ENCODE assay signal across 25 mouse cellular contexts in the genomic region with DNA sequence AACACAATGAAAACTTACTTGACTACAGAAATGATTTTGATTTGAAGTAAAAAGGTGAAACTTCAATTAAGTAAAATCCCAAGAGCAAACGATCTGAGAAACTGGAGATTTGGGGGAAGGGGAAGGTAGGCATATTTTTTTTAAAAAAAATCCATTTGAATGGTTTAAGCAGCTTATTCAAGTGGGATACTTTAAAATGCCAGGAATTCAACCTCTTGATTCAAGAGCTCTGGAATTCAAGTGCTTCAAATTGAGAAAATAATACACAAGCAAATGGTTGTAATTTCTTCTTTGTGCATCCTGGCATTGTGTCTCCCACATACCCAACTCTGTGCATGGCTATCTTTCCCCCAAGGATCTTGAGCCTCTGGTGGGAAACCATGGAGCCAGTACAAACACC.
DNase-seq lines count a peak whose midpoint lies in the region; ATAC-seq and TF ChIP-seq lines count a peak whose summit lies in the region.
"Had no signal": no experiment of that assay in that cellular context is flagged by ENCODE, and none has a peak within 500 bp of the region (broad histone marks: within the 10 kb centered on the region; RNA-seq: fewer than 3 reads in every experiment).

No protein-coding gene starts in this region.

- H3K27me3 ChIP-seq in lung, embryonic 15.5 days, result no peaks in the 10 kb centered on the region
- H3K27me3 ChIP-seq: embryonic facial prominence, embryonic 12.5 days; forebrain, embryonic 13.5 days; heart, embryonic 13.5 days; hindbrain, embryonic 15.5 days had no signal

- no peak for TF ChIP-seq CTCF in lung, adult 2 months (IDR thresholded peaks at IDR 0.05; ENCODE audit: insufficient read depth, low read length)

- no peak for ATAC-seq in lung, embryonic 15.5 days (ENCODE audit: borderline replicate concordance, extremely low read depth, low FRiP score, low TSS enrichment)
- ATAC-seq: activated CD4-positive, CD25-positive, alpha-beta regulatory T cell, adult 4 months; CD4-positive, CD25-positive, alpha-beta regulatory T cell, adult 4 months; forebrain, embryonic 13.5 days; forebrain, embryonic 16.5 days had no signal

- H3K9me3 ChIP-seq in lung, embryonic 15.5 days, result no peaks in the 10 kb centered on the region
- H3K9me3 ChIP-seq: embryonic facial prominence, embryonic 12.5 days; forebrain, embryonic 10.5 days; forebrain, embryonic 13.5 days; heart, embryonic 10.5 days; heart, embryonic 13.5 days; hindbrain, embryonic 15.5 days had no signal

- DNase-seq in lung, adult 2 months, result no peak
- peak; percentile 38 for DNase-seq in lung, postnatal 25 days (ENCODE audit: low spot score)
- no peak for DNase-seq in lung, postnatal 4 days
- peak; percentile 45 for DNase-seq in lung, postnatal 36 days
- no peak for DNase-seq in cerebellum, postnatal 25 days
- DNase-seq: adrenal gland, adult 8-10 months; adrenal gland, postnatal 25 days; cerebellum, adult 11-12 months; cerebellum, adult 8-10 months; cerebellum, postnatal 10 days; gastrocnemius, postnatal 10 days; gastrocnemius, postnatal 36 days; heart, adult 2 months; heart, postnatal 14 days; heart, postnatal 4 days had no signal

- 49% methylated on average over 1 of the region's 1 CpGs for WGBS in lung, embryonic 15.5 days
- 73% methylated on average over 1 of the region's 1 CpGs for WGBS in lung, adult 2 months

- peaks cover 61% of the 10 kb centered on the region for H3K4me1 ChIP-seq in lung, embryonic 15.5 days
- peaks cover 15% of the 10 kb centered on the region; the same call in 1 of the 2 replicates for H3K4me1 ChIP-seq in lung, adult 2 months (ENCODE audit: control insufficient read depth, insufficient read depth, low read length)

- H3K9ac ChIP-seq in lung, embryonic 15.5 days, result no peak overlapping the region
- H3K9ac ChIP-seq: embryonic facial prominence, embryonic 12.5 days; forebrain, embryonic 13.5 days; heart, embryonic 13.5 days; hindbrain, embryonic 15.5 days had no signal

- TF ChIP-seq POLR2A in lung, adult 2 months (IDR thresholded peaks at IDR 0.05; ENCODE audit: borderline replicate concordance, extremely low read depth, low read depth, low read length), result no peak

- H3K4me2 ChIP-seq in lung, embryonic 15.5 days, result peak overlapping the region; percentile 39
- H3K4me2 ChIP-seq: embryonic facial prominence, embryonic 12.5 days; forebrain, embryonic 13.5 days; heart, embryonic 13.5 days; hindbrain, embryonic 15.5 days had no signal

- H3K4me3 ChIP-seq in lung, embryonic 15.5 days, result no peak overlapping the region
- H3K4me3 ChIP-seq in lung, adult 2 months (replicated peaks; ENCODE audit: extremely low read depth, low read depth, low read length), result no peak overlapping the region
- H3K4me3 ChIP-seq: embryonic facial prominence, embryonic 12.5 days; forebrain, embryonic 10.5 days; forebrain, embryonic 13.5 days; heart, adult 2 months; heart, embryonic 10.5 days; heart, embryonic 13.5 days; hindbrain, embryonic 15.5 days had no signal

- peak overlapping the region; percentile 86 for H3K27ac ChIP-seq in lung, embryonic 15.5 days
- H3K27ac ChIP-seq: embryonic facial prominence, embryonic 12.5 days; forebrain, embryonic 10.5 days; forebrain, embryonic 13.5 days; heart, adult 2 months; heart, embryonic 10.5 days had no signal

- no peaks in the 10 kb centered on the region for H3K36me3 ChIP-seq in lung, embryonic 15.5 days
- H3K36me3 ChIP-seq: hindbrain, embryonic 15.5 days had no signal

Comparison
In these comparisons a context has a peak if more than half of its experiments do, and no peak if none do; other contexts are left out.
1. DNase-seq: peak in lung, postnatal 25 days (single experiment) and lung, postnatal 36 days (single experiment); none in lung, adult 2 months (single experiment), lung, postnatal 4 days (0 of 2) and cerebellum, postnatal 25 days (0 of 2).